Comparison of ENCODE assay signal across 13 mouse cellular contexts in the genomic region with DNA sequence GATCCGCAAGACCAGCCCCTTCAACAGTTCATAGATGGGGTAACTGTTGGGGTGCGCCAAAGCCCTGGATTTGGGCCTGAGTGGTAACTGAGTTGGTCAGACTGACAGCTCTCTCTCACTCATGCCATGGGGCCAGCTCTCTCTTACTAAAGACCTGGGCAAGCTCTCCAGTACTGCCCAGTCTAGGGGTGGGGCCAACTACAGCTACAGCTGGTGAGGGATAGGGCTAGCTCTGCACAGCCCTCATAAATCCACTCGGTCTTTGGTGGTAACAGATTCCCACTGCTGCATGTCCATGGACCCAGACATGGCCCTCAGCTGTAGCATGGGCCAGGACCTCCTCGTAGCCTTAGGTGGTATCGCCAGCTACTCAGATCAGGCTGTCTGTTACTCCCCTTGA.
"Had no signal": no experiment of that assay in that cellular context is flagged by ENCODE, and none has a peak within 500 bp of the region (broad histone marks: within the 10 kb centered on the region; RNA-seq: fewer than 3 reads in every experiment).

No protein-coding gene starts in this region.

- H3K27me3 ChIP-seq: liver, embryonic 15.5 days had no signal

- H3K27ac ChIP-seq: kidney, postnatal 0 days; left cerebral cortex, adult 2 months; liver, embryonic 15.5 days; macrophage had no signal

- DNase-seq: kidney, adult 8-10 months; kidney, postnatal 36 days; layer of hippocampus, postnatal 36 days; lung, adult 18-20 months; lung, postnatal 14 days; midbrain, embryonic 14.5 days; thymus, postnatal 25 days had no signal

- H3K9ac ChIP-seq: liver, embryonic 15.5 days had no signal

- ATAC-seq: intestine, postnatal 0 days had no signal

- H3K4me1 ChIP-seq: liver, embryonic 15.5 days had no signal

- H3K4me3 ChIP-seq: left cerebral cortex, adult 2 months; liver, embryonic 15.5 days had no signal

- H3K9me3 ChIP-seq: liver, embryonic 15.5 days had no signal

- H3K4me2 ChIP-seq: liver, embryonic 11.5 days; liver, embryonic 15.5 days had no signal
